Mouse (Mus musculus): ENCODE measurements around the gene Mak. TPM values are rescaled to one million over a fixed set of nuclear protein-coding genes. Genes with fewer than 3 reads are reported as not detected.

The Mak gene
- polyA plus RNA-seq, 1 experiment: 0.13 TPM

DNA sequence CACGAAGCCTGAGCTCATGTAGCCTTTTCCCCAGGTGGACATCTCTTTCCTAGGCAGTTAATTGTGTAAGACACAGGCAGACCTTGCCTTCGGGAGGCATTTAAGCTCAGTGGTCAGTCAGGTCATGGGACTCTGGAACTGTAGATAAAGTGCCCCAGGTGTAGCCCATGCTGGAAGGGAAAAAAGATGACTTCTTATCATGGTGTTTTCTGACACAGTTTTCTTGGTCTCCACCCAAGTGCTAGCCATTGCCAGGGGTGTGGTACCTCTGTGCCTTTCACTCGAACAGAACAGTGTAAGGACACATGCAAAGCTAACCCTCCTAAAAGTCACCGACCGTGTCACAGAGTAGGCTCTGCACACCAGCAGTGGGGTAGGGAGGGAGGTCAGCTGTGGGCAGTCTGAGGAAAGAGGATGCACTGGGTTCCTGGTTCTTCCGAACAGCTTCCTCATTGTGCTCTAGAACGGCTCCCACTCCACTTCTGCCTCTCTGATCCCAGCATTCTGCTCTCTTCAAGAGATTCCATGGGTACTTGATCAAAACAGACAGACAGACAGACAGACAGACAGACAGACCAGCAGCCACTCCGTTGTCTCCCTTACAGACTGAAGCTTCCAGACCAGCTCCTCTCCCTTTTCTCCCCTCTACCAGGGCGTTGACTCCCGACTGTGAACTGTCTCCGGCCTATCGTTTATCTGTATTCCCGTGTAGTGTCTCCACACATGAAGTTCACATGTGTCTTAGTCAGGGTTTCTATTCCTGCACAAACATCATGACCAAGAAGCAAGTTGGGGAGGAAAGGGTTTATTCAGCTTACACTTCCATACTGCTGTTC is 60.5 kb downstream of the Mak start:
- WGBS: 96% methylated on average over 13 of the region's 13 CpGs
- Histone ChIP-seq H3K36me3 (ENCODE audit: control insufficient read depth, insufficient read depth, low read length) (peaks cover 12% of the 10 kb centered on the region), H3K27ac (ENCODE audit: control insufficient read depth, insufficient read depth, low read length) (no peak overlapping the region)

DNA sequence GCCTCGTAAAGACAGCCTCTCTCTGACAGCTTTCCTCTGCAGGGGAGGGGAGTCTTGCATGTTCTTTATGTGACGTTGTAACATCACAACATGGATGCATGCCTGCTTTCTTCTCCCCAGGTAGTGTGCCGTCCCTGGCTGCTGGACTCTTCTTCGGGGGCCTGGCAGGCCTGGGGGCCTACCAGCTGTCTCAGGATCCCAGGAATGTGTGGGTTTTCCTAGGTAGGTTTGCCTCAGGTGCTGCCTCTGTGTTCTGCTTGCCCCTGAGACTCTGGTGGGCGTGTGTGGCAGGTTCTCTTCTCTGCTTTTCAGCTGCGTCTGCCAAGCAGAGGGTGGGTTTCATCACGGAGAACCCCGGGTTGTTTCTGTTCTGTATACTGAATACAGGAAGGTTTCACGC is 61.3 kb downstream of the Mak start:
- H3K36me3 ChIP-seq (ENCODE audit: control insufficient read depth, insufficient read depth, low read length): peaks cover 12% of the 10 kb centered on the region
- TF ChIP-seq CTCF (IDR thresholded peaks at IDR 0.05; ENCODE audit: borderline replicate concordance, control insufficient read depth, extremely low read depth, insufficient read depth, low read length, poor library complexity) (no peak), POLR2A (IDR thresholded peaks at IDR 0.05; ENCODE audit: control insufficient read depth, extremely low read depth, insufficient read depth, low read length, poor library complexity) (no peak)
- H3K27me3 ChIP-seq (ENCODE audit: control insufficient read depth, insufficient read depth, low read length): no peaks in the 10 kb centered on the region
- peaks cover 9% of the 10 kb centered on the region for H3K4me1 ChIP-seq (replicated peaks; ENCODE audit: control insufficient read depth, insufficient read depth, low read length)
- H3K27ac ChIP-seq (ENCODE audit: control insufficient read depth, insufficient read depth, low read length): no peak overlapping the region
- no peak for DNase-seq
- H3K4me3 ChIP-seq (ENCODE audit: control insufficient read depth, insufficient read depth, low read length): no peak overlapping the region
- 99% methylated on average over 9 of the region's 9 CpGs for WGBS

More for the DNA sequence above, 60.5 kb downstream of the Mak start:
- no peak for DNase-seq
- H3K27me3 ChIP-seq (ENCODE audit: control insufficient read depth, insufficient read depth, low read length): no peaks in the 10 kb centered on the region
- no peak overlapping the region for H3K4me3 ChIP-seq (ENCODE audit: control insufficient read depth, insufficient read depth, low read length)
- H3K4me1 ChIP-seq (replicated peaks; ENCODE audit: control insufficient read depth, insufficient read depth, low read length): peaks cover 9% of the 10 kb centered on the region
- TF ChIP-seq CTCF (IDR thresholded peaks at IDR 0.05; ENCODE audit: borderline replicate concordance, control insufficient read depth, extremely low read depth, insufficient read depth, low read length, poor library complexity) (no peak), POLR2A (IDR thresholded peaks at IDR 0.05; ENCODE audit: control insufficient read depth, extremely low read depth, insufficient read depth, low read length, poor library complexity) (no peak)

- 93% methylated on average over 4 of the region's 4 CpGs for WGBS
- Histone ChIP-seq H3K4me1 (replicated peaks; ENCODE audit: control insufficient read depth, insufficient read depth, low read length) (peaks cover 9% of the 10 kb centered on the region), H3K4me3 (ENCODE audit: control insufficient read depth, insufficient read depth, low read length) (no peak overlapping the region), H3K36me3 (ENCODE audit: control insufficient read depth, insufficient read depth, low read length) (peaks cover 12% of the 10 kb centered on the region), H3K27ac (ENCODE audit: control insufficient read depth, insufficient read depth, low read length) (no peak overlapping the region), H3K27me3 (ENCODE audit: control insufficient read depth, insufficient read depth, low read length) (no peaks in the 10 kb centered on the region)
- no peak for TF ChIP-seq POLR2A (IDR thresholded peaks at IDR 0.05; ENCODE audit: control insufficient read depth, extremely low read depth, insufficient read depth, low read length, poor library complexity)
- DNase-seq: no peak
These were observed 61.7 kb downstream of the Mak start for GRCm38 (mm10) chr13:41017832-41018231.

DNA sequence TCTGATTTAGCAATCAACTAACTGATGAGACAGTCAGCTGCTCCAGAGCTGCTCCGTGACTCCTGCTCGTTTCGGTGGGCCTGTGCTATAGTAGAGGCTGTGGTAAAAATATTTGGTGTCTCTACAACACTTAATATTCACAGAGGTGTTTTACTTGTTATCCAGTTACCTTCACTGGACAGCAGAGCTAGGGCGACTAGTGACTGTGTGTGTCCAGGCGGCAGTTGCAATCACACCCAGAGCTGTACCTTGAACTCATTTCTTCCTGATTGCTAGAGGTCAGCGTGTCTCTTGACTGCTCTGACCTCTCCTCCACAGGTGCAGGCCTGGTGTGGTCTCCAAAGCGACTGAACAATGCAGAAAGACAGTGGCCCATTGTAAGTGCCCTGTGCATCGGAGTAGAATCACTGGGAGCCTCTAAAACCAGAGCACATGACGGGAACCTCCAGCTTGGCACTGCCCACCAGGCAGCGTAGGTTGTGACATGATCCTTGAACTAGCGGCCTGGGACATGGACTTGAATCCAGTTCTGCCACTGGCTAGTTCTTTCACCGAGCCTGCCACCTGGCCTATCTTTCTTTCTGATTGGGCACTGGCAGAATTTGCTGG is 62.6 kb downstream of the Mak start:
- WGBS: 53% methylated on average over 12 of the region's 12 CpGs
- H3K4me1 ChIP-seq (replicated peaks; ENCODE audit: control insufficient read depth, insufficient read depth, low read length): peaks cover 9% of the 10 kb centered on the region
- peak; percentile 3 for DNase-seq

GRCm38 (mm10) chr13:41015829-41016634 is 63.5 kb downstream of the Mak start, which contains the start of gene Tmem14c:
Tmem14c (plus strand) TSS chr13:41016292.
- H3K36me3 ChIP-seq (ENCODE audit: control insufficient read depth, insufficient read depth, low read length): peaks cover 20% of the 10 kb centered on the region

More for the DNA sequence above, 62.6 kb downstream of the Mak start:
- H3K4me3 ChIP-seq (ENCODE audit: control insufficient read depth, insufficient read depth, low read length): peak overlapping the region; percentile 74
- TF ChIP-seq POLR2A (IDR thresholded peaks at IDR 0.05; ENCODE audit: control insufficient read depth, extremely low read depth, insufficient read depth, low read length, poor library complexity) (no peak), CTCF (IDR thresholded peaks at IDR 0.05; ENCODE audit: borderline replicate concordance, control insufficient read depth, extremely low read depth, insufficient read depth, low read length, poor library complexity) (no peak)
- H3K27ac ChIP-seq (ENCODE audit: control insufficient read depth, insufficient read depth, low read length): no peak overlapping the region; the same call in 1 of the 2 replicates
- peaks cover 17% of the 10 kb centered on the region for H3K36me3 ChIP-seq (ENCODE audit: control insufficient read depth, insufficient read depth, low read length)
- H3K27me3 ChIP-seq (ENCODE audit: control insufficient read depth, insufficient read depth, low read length): no peaks in the 10 kb centered on the region

GRCm38 (mm10) chr13:41008946-41009345 is 70.6 kb downstream of the Mak start:
- H3K36me3 ChIP-seq (ENCODE audit: control insufficient read depth, insufficient read depth, low read length): peaks cover 73% of the 10 kb centered on the region
- H3K27me3 ChIP-seq (ENCODE audit: control insufficient read depth, insufficient read depth, low read length): no peaks in the 10 kb centered on the region
- 93% methylated on average over 8 of the region's 8 CpGs for WGBS
- no peaks in the 10 kb centered on the region for H3K4me1 ChIP-seq (replicated peaks; ENCODE audit: control insufficient read depth, insufficient read depth, low read length)
- H3K4me3 ChIP-seq (ENCODE audit: control insufficient read depth, insufficient read depth, low read length): no peak overlapping the region
- TF ChIP-seq POLR2A (IDR thresholded peaks at IDR 0.05; ENCODE audit: control insufficient read depth, extremely low read depth, insufficient read depth, low read length, poor library complexity): no peak
- TF ChIP-seq CTCF (IDR thresholded peaks at IDR 0.05; ENCODE audit: borderline replicate concordance, control insufficient read depth, extremely low read depth, insufficient read depth, low read length, poor library complexity): no peak
- H3K27ac ChIP-seq (ENCODE audit: control insufficient read depth, insufficient read depth, low read length): no peak overlapping the region
- DNase-seq: no peak

More at GRCm38 (mm10) chr13:41015829-41016634, 63.5 kb downstream of the Mak start, which contains the start of gene Tmem14c:
- whole genome bisulfite sequencing: 1% methylated on average over 43 of the region's 43 CpGs
- TF ChIP-seq CTCF (IDR thresholded peaks at IDR 0.05; ENCODE audit: borderline replicate concordance, control insufficient read depth, extremely low read depth, insufficient read depth, low read length, poor library complexity) (peak; percentile 51; the same call in 1 of the 2 replicates), POLR2A (IDR thresholded peaks at IDR 0.05; ENCODE audit: control insufficient read depth, extremely low read depth, insufficient read depth, low read length, poor library complexity) (no peak)
- Histone ChIP-seq H3K4me1 (replicated peaks; ENCODE audit: control insufficient read depth, insufficient read depth, low read length) (peaks cover 9% of the 10 kb centered on the region), H3K27ac (ENCODE audit: control insufficient read depth, insufficient read depth, low read length) (peak within 1 kb of the TSS; percentile 65), H3K4me3 (ENCODE audit: control insufficient read depth, insufficient read depth, low read length) (peak within 1 kb of the TSS; percentile 74), H3K27me3 (ENCODE audit: control insufficient read depth, insufficient read depth, low read length) (no peaks in the 10 kb centered on the region)
- DNase-seq: peak; percentile 96

All from thymus, adult 2 months (tissue).